Mouse (Mus musculus) kidney, adult 9 months (tissue): ENCODE data around the gene Cfap46.

Source experiments
- DNase-seq: peaks from one replicate; pipeline ENCODE4 v3.0.0; 2022

Cfap46 gene

DNA sequence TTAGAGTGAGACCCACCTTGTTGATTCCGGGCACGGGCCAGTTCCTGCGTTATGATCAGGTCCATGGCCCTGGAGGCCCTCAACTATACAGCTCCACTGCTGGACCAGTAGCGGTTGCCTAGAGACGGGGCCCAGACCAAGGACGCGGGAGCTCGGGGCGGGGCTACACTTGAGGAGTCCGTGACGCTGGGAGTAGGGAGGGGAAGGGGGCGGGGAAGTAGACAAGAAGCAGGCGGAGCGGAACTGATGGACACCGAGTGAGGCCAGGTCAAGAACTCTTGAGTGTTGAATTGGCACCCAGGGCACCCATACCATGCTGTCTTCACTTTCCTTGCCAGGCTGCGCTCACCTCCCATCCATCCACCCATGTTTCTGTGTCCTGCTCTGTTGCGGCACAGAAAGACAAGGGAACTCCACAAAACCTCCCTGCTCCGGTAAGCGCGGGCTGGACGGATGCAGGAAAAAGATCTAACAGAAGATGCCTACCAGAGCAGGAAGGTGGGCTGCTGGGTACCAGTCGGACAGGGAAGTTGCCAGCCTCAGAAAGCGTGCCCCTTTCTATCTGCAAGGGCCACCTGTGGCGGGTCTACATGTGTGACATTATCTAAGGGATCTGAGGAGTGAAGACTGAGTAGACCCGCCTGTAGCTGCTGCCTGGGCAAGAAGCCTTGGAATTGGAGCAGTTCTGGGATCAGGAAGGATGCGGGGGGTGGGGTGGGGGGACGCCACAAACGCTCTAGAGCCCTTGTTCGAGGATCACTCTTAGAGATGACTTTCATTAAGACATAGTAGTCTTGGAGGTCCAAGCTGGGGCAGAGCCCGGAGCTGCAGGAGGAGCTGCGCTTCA, at the start of gene Cfap46:
Gene Cfap46 (minus strand): TSS at position 112 of the 847 bp plus-strand sequence.
- DNase-seq, result peak; percentile 87

DNA sequence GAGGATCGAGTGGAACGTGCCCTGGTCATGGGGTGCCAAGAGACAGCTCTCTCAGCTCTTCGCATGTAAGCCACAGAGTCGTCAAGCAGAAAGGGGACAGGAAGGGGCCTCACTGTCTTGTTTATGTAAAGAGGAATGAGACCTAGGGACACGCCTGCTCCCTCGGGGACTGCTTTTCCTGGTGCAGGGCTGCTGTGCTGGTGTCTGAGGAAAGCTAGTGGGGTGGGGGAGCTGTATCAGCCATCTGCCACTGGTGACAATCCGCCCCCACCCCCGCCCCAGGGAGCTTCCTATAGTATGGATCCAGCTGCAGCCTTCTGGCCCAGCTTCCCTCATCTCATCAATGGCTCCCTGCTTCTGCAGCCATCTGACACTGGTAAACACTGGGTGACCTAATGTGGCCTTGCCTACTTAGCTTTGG, 47.7 kb upstream of the Cfap46 start:
- peak; percentile 17 for DNase-seq

DNA sequence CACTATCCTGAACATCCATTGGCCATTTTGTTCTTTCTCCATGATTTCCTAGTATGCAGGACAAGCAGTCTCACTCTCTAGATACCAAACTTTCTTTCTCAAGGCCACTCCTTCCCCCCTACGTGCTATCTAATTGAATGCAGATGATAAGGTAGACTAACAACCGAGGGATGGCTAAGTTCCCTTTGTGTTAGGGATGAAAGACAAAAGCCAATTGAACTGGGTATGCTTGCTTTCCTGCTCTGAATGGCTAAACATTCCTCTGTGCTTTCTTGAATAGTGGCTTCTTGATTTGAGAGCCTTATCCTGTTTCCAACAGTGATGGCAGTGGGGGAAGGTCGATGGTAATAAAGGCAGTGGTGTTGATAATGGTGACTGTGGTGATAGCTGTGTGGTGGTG, 43.5 kb upstream of the Cfap46 start:
- DNase-seq, result no peak

DNA sequence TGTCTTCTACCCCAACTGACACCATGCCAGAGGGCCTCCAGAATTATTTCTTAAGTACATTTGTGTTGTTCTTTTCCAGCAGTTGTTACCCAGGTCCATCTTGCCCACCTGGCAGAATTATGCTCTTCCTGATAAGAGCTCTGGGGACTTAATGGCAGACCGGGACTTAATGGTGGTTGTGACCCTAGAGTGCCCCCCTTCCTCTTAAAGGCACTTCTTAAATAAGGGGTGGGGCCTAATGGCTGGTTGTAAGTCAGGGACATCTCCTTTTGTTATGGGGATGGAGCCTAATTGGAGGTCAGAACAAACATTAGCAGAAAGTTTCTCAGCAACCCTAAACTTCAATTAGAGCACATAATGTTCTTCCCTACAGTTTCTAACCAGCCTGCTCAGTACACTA, 42.0 kb upstream of the Cfap46 start:
- no peak for DNase-seq

DNA sequence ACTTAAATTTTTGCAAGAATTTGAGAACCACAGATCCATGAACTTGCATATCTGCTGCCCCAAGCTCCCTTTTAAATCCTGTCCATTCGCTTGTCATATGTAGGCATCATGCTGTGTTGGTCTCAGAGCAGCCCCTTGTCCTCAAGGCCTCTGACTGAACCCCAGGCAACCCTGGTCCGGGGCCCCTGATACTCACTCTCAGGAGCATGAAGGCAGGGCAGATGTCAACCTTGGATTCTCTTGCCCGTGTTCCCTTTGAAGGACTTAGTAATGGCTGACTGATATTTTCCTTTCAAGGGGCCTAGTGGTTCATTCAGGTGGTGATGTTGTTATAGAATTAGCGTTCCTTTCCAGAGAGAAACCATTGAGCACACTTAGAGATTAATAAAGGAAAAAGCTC, 40.4 kb upstream of the Cfap46 start:
- no peak for DNase-seq

DNA sequence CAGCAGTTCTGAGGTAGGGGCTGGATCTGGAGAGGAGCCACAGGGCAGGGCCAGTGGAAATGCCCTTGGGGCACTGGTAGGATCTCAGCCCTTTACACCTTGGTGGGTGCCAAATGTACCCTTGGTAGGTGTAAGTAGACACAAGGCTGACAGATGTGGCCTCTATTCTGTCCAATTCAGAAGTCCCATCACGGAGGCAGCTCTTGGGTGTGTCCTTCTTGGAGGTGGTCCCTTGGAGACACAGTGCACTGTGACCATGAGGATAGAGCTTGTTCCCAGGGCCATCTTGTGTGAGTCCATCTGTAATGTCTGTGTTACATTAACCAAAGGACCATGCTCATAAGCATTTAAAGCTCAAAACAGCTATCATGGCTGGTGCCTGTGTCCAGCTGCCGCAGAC, 37.6 kb upstream of the Cfap46 start:
- no peak for DNase-seq

DNA sequence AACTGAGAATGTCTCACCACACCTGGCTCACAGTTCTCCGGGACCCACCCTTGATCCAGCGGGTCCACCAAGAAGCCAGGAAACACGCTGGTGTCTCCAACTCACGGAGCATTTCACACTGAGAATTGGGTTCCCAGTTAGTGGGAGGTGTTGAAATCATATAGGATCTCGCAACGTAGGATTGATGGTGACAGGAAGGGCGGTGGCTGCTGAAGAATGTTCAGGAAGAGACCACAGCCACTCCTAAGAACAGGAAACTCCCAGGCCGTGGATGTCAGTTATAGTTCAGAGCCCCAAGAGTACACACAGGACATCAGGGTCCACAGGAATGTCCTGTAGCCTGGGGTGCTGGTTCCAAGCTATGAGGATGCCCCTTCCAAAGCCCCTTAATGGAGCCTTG, 34.2 kb upstream of the Cfap46 start:
- DNase-seq, result peak; percentile 10

DNA sequence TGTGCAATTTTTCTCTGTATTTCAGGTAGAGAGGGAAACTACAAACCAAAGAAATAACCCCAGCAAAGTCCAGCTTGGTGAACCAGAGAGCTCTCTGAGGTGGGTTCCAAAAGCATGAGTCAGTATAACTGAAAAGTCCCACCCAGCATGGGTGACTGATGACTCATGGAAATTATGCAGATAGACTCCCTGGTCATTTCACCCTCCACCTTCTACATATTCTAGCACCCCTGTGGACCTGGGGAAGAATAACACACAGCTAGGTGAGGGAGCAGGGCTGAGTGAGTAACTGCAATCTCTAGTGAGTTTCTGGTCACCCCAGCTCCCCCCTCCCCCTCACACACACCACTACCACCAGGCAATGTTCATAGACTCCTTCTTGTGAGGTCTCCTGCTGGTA, 28.2 kb upstream of the Cfap46 start:
- DNase-seq, result no peak

DNA sequence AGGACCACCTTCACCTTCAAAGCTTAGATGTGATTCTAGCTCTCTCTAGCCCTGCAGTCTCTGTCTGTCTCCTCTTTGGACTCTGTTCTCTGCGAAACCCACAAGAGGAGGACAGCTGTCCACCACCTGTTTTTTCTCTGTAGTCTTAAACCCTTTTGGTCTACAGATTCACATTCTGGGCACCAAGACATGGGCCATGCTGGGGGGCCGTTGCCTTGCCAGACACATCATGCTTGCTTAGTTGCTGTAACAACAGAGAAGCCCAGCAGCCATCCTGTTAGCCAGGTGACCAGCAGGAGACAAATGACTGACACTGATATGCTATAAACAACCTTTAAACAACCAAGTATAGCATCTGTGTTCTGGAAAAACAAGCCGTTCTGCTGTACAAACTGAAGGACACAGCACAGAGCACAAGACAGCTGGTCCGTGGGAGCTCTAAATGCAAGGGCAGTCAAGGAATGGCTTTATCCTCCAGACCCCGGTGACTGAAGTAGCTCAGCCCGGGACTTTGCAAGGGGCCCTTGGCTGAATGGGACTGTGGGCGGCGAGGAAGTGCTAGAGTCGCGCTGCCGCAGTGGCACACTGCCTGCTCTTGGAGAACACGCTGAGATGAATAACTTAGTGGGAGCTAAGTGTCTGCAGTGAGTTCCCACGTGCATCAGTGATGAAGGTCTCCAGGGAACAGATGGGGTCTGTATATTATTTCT, 22.9 kb upstream of the Cfap46 start:
- DNase-seq, result no peak

DNA sequence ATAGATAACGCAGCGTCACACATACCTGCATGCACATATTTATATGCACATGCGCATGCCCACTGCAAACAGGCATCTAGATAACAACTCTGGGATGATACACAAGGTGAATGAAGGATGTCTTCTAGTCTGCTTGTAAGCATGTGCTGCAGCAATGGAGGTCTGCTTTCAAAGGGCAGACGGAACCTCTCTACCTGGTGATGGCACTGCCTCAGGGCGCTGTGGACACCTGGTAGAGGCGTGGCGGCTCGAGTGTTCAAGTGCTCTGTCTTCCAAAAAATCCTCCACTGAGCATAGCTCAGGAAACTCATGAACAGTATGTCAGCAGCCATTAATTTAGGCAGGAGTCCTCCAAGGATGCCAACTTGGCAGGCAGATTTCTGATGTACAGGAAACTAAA, 22.2 kb upstream of the Cfap46 start:
- DNase-seq, result no peak

DNA sequence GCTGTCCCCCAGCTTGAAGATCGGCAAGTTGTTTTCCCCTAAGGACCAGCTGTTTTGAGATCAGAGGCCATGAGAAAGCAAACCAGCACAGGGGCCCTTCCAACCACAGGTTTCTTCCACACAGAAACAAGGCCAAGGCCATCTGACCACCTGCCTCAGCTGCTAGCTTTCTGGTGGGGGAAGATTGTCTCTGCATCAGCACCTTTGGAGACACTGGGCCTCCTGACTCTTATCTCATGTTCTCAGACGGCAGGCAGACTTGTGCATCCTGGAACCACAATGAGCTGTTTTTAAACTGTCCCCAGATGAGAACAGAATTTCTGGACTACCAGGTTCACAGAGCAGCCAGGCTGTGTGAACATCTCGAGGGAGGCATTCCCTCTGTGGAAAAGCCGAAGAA, 21.5 kb upstream of the Cfap46 start:
- DNase-seq, result no peak

DNA sequence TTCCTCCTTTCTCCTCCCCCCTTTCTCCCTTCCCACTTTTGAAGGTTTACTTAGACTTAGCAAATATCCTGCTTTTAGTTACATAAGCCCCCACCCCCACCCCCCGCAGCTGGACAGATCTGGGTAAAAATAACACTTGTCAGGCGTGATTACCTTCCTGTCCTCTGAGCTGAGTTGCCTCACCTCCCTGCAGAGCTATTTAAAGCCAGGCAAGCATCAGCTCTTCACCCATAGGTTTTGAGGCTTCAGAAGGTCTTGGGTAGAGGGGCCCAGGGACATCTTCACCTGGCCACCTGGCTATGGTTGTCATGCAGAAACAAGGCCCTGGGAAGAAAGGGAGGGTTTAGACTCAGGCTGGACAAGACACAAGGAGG, 20.2 kb upstream of the Cfap46 start:
- no peak for DNase-seq

DNA sequence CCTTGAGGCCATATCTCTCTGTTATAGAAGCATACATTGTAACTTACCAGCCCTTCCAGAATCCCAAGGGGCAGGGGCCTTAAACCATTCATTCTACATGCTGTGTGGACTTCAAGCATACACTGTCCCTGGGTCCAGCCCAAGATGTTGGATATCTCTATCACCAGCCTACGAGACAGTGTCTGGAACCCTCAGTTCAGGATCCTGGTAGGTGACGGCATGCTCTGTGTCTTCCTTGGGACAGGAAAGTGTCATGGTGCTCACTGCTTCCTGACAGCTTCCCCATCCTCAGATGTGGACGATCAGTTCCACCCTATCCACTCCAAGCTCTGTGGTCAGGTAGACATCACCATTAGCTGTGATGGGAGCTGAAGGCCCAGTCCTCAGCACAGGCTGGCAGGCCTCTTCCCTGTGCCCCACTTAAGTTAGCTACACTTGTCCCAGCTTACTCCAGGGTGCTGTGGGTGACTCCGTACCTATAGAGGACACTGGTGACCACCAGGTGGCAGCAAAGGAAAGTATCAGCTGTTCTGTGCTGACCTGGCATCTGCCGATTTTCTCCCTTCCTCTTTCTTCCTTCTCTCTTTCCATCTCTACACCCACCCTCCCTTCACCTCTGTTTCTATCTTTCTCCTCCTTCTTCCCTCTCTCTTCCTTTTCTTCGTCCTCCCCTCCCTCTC, 19.7 kb upstream of the Cfap46 start:
- DNase-seq, result peak; percentile 79

DNA sequence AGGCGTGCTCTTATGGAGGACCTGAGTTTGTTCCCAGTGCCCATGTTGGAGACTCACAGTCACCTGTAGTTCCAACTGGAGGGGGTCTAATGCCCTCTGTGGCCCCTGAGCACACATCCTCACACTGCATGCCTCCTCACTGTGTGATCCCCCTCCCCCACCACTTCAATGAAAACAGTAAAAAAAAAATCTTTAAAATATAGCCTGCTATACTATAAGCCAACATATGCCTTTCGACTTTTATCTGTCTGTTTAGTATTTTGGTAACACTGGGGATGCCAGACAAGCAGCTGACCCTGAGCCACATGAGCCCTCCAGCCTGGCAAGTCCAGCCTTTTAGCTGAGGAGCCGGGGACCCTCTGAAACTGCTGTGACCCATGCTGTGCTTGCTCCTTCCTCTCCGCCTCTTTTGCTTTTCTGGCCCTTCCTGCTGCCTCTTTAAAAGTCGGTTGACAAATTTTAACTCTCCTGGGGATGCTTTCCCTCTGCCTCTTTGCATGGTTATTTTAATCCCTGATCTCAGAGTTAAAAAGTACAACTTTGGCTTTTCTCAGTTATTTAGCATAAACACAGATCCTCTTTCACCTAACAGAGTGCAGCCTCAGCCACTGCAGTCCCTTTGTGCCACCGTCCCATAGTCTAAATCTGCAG, 18.2 kb upstream of the Cfap46 start:
- no peak for DNase-seq

DNA sequence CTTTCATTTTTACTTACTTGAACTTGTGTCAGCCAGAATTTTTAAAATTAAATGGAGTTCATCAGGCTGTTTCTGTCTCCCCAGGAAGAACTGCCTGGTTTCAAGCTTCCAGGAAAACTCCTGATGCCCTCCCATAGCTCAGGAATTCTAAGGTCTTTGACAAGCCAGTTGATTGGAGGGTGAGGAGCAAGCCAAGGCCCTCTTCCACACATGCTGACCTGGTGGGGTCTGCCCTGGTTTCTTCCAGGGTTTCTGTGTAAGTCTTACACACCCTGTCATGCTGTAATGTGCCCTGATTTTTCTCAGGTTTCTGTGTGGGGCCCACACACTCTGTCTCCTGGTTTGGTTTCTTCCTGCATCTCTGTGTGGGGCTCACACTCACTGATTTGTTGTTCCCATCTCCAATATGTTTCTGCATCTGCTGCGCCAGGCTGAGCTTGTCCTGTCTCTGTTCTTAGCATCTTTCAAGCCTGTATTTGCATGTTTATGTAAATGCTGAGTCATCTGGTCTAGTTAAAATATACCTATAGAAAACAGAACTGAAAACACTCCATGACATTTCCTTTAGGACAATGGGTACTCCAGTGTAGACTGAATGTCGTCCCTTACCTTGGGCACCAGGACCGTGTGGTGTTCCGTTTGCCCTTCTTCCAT, 9.2 kb upstream of the Cfap46 start:
- DNase-seq, result no peak

DNA sequence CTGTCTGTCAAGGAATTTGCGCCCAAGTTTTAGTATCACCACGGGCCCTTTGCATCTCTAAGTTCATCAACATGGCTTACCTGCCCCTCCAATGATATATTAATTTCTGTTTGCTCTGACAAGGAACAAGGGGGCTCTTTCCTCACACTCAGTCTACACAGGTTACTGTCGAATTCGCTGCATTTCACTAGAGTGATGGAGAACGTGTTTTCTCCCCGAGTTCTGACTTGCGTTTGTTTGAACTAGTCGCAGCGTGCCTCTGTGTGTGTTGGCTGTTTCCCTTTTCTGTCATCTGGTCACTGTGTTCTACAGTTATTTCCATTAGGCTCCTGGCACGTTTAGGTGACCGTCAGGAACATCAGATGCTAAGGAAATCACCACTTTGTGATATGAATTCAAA, 8.6 kb upstream of the Cfap46 start:
- DNase-seq, result no peak

DNA sequence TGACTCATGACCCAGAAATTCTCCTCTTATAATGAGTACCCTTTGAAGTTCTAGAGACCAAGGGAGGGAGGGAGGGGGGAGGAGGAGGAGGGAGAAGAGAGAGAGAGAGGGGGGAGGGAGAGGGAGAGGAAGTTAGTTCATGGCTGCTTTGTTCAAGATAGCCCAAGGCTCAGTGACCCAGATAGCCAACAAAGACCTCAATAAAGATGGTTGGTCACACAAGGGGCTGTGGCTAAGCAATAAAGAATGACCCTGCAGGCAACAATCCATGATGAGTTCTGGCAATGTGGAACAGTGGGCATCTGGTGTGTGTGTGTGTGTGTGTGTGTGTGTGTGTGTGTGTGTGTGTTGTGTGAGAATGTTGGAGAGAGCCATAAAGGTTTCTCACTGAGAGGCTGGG, 1.7 kb upstream of the Cfap46 start:
- DNase-seq, result no peak

DNA sequence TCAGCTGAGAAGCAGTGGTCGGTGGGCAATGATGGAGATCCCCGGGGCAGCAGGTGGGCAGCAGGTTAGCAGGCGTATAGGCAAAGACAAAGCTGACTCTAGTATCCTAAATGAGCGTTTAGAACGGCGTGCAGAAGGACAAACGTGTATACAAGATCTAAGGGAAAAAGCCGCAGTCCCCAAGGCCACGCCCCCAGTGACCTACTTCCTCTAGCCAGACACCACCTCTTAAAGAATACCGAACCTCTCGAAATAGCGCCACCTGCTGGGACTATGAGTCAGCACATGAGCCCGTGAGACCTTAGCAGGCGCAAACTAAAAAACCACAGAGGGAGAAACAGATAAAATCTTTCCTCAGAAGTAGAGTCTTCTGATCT, 924 bp upstream of the Cfap46 start:
- peak; percentile 94 for DNase-seq

DNA sequence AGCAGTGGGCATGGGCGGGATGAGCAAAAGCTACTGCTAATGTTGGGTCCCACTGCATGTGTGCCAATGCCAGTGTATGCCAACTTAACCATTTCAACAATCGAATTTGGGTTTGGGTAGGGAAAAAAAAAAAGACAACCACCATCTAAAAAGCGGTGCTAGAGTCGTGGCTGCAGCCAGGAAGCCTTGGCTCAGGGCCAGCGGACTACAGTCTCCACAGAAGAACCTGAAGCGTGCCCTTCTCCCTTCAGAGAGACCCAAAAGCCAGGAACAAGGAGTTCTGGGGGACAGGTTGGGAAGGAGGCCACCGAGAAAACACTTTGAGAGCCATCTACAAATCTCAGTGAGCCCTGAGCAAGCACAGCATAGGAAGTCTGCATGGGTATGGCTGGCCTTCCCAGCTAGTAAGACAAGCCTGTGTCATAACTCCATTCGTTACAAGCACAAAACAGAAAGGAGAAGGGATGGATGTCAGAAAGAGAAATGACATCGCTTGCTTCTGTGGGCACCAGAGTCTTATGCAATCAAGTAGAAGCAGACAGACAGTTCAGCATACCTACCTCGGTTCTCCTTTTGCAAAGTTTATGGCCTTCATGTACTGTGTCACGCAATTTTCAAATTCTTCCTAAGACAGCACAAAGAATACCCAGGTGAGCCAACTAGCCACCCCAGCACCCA, 1.6 kb downstream of the Cfap46 start:
- DNase-seq, result no peak

DNA sequence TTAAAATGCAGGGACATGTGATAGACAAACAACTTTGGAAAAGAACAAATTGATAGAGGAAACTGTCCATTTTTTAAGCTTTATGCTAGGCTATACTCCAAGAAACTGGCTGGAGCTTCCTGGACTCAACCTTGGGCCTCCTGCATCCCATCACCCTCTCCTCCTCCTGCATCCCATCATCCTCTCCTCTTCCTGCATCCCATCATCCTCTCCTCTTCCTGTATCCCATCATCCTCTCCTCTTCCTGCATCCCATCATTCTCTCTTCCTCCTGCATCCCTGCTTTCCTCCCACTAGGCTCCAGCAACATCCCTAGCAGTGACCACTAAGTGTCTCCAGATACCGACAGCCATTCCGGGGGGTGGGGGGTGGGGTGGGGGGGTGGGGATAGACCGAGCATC, 7.2 kb downstream of the Cfap46 start:
- DNase-seq, result no peak

DNA sequence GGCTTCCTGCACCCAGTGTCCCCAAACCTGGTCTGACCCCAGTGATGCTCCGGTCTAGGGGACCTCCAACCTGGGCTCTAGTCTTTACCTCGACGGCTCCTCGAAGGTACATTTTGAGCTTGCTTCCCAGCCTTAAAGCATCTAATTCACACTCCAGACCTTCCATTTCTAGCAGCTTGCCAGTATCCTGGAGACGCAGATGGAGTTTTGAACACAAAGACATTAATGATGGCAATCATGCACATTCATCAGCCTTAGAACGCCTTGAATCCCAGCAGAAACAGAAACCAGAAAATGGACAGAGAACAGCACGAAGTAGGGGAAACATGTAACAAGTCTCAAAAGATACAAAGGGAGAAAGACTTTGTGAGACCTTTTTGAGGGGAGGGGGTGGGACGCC, 16.7 kb downstream of the Cfap46 start:
- no peak for DNase-seq

DNA sequence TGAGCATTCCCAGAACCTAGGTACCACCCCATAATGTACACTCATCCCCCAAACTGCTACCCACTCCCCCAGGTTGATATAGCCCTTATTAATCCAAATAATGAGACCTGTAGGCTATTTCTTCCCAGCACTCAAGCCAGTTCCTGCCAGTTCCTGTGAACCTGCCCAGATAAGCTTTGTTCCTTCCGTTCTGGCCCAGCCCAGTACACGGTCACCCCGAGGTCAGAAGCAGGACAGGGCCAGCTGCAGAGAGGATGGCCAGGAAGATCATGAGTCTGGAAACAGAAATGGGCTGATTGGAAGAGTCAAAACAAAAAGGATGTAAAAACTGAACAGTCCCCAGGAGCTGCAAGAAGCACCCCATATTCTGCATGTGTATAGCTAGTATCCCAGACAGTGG, 20.3 kb downstream of the Cfap46 start:
- peak; percentile 19 for DNase-seq
